Mouse (Mus musculus): ENCODE measurements at regions not wholly inside any gene's neighbourhood (a gene's known extent, or its start where the extent isn't known, plus 50 kb on each side); places are given as distances from the start of the nearest gene placed in this dataset.

DNA sequence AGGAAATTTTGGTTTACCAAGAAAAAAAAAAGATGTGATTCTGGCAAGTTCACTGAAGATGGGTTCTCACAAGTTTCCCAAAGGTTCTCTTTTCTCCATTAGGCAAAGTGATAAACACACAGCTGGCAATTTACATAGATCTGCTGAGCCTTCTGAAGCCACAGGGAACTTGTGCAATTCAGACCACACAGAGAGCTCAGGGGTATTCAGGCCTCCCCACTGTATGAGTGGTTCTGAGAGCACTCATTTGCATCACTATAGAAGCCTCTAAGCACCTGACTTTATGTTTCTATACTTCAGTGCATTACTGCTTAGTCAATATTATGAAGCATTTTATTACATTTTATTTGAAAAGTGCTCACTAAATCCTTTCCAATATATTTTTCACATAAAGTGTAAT is 1687.1 kb downstream of the Efnb2 start:
- Histone ChIP-seq H3K36me3 (ENCODE audit: control insufficient read depth, insufficient read depth, low read length) (no peaks in the 10 kb centered on the region), H3K27ac (ENCODE audit: low read depth) (no peak overlapping the region), H3K4me1 (replicated peaks; ENCODE audit: control insufficient read depth, insufficient read depth, low read length) (no peaks in the 10 kb centered on the region), H3K4me2 (ENCODE audit: low read length) (no peak overlapping the region), H3K9me3 (ENCODE audit: control insufficient read depth, low read length) (no peaks in the 10 kb centered on the region), H3K27me3 (replicated peaks; ENCODE audit: control insufficient read depth, insufficient read depth, low read length) (no peaks in the 10 kb centered on the region), H3K9ac (ENCODE audit: low read length) (no peak overlapping the region), H3K4me3 (ENCODE audit: low read depth, low read length) (no peak overlapping the region)
- DNase-seq (ENCODE audit: low spot score) (no peak), ATAC-seq (replicated peaks; ENCODE audit: low FRiP score, low TSS enrichment, low read depth) (no peak)

DNA sequence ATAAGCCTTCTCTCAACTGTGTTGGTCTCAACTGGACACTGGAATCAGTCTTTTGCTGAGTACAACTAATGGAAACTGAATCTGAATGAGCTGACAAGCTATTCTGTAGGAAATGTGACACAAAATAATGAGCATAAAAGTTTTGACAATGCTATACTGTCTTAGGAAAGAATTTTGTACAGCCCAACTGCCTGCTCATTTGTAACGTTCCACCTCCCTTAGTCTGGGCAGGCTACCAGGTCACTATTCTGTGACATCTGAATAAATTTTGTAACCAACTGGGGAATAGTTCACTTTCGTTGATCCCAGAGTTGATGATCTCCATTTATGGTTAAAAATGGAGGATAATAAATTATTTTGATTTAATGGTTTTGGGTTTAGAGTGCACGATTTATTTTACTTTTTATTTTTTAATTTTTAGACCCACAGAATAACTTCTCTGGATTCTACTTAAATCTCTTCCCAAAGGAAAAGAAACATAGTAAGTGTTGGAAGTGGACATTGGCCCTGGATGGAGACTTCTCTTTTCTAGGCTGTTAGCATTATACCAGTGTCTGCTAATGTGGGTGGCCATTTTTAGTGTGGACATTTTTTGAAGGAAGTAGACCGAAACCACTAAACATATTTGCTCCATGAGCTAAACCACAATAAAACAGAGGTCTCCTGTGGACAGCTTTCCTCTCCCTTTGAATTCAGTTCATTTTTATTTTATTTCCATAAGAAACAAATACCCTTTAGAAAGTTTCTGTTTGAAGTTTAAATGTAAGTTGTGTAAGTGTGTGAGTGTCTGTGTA is 1697.8 kb downstream of the Efnb2 start:
- Histone ChIP-seq H3K4me3 (ENCODE audit: low read depth, low read length) (no peak overlapping the region), H3K9me3 (ENCODE audit: control insufficient read depth, low read length) (no peaks in the 10 kb centered on the region), H3K36me3 (ENCODE audit: control insufficient read depth, insufficient read depth, low read length) (no peaks in the 10 kb centered on the region), H3K4me2 (ENCODE audit: low read length) (no peak overlapping the region), H3K9ac (ENCODE audit: low read length) (no peak overlapping the region), H3K27me3 (replicated peaks; ENCODE audit: control insufficient read depth, insufficient read depth, low read length) (no peaks in the 10 kb centered on the region), H3K27ac (ENCODE audit: low read depth) (no peak overlapping the region), H3K4me1 (replicated peaks; ENCODE audit: control insufficient read depth, insufficient read depth, low read length) (no peaks in the 10 kb centered on the region)
- DNase-seq (ENCODE audit: low spot score) (no peak), ATAC-seq (replicated peaks; ENCODE audit: low FRiP score, low TSS enrichment, low read depth) (no peak)
- 83% methylated on average over 4 of the region's 4 CpGs for WGBS

DNA sequence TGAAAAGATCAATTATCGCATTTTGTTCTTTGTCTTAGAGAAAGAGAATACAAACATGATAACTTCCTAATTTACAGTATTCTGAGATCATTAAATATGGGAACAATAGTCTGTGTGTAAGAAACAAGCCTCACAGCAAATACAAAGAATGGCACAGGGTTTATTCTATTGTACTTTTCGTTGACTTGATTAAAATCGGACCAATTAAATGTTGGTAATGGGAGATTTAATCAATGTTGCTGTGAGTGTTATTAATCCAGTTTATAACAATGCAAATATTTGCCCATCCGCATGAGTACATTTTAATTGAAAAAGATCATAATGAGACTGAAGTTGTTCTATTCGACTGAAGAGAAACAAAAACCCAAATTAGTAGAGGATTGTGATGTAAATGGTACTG is 1703.0 kb downstream of the Efnb2 start:
- Histone ChIP-seq H3K27me3 (replicated peaks; ENCODE audit: control insufficient read depth, insufficient read depth, low read length) (no peaks in the 10 kb centered on the region), H3K27ac (ENCODE audit: low read depth) (no peak overlapping the region), H3K9ac (ENCODE audit: low read length) (no peak overlapping the region), H3K4me3 (ENCODE audit: low read depth, low read length) (no peak overlapping the region), H3K9me3 (ENCODE audit: control insufficient read depth, low read length) (no peaks in the 10 kb centered on the region), H3K4me2 (ENCODE audit: low read length) (no peak overlapping the region), H3K4me1 (replicated peaks; ENCODE audit: control insufficient read depth, insufficient read depth, low read length) (no peaks in the 10 kb centered on the region), H3K36me3 (ENCODE audit: control insufficient read depth, insufficient read depth, low read length) (no peaks in the 10 kb centered on the region)
- no peak for ATAC-seq (replicated peaks; ENCODE audit: low FRiP score, low TSS enrichment, low read depth)
- 89% methylated on average over 5 of the region's 5 CpGs for WGBS
- no peak for DNase-seq (ENCODE audit: low spot score)

DNA sequence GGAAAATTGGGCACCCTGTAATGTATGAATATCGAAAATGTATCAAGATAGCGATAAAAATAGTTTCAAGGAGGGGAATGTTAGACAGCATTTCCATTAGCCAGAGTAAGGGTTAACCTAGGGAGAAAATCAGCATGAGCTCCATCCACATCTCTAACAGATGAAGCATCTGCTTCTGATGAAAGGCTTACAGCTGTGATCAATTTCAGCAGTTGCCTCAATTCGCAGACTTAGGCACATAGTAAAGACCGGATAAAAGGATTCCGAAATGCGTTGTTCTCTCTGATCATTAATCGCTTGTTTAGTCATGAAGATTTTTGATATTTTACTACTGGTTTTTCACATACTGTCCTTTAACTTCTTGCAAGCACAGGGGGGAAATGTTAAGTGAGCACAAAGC is 1706.8 kb downstream of the Efnb2 start:
- DNase-seq (ENCODE audit: low spot score): no peak

DNA sequence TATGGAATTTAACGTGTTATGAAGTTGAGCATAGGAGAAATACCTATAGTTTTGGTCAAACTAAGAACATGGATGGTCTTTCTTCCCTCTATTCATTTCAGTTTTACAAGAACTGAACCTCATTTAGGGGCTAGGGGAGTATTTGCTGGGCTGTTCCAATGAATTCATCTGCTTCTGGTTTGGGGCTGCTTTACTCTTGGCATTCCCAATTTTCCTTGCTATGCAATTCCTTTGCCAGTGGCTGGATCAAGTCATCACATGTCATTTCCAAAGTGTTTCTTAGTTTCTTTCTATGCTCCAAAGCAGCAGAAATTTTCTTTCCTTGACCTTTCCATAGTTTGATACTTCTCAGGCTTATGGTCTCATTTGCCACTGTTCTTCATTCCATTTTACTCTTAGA is 1738.6 kb downstream of the Efnb2 start:
- Histone ChIP-seq H3K36me3 (ENCODE audit: control insufficient read depth, insufficient read depth, low read length) (no peaks in the 10 kb centered on the region), H3K4me1 (replicated peaks; ENCODE audit: control insufficient read depth, insufficient read depth, low read length) (no peaks in the 10 kb centered on the region), H3K4me2 (ENCODE audit: low read length) (no peak overlapping the region), H3K9ac (ENCODE audit: low read length) (no peak overlapping the region), H3K27me3 (replicated peaks; ENCODE audit: control insufficient read depth, insufficient read depth, low read length) (no peaks in the 10 kb centered on the region), H3K4me3 (ENCODE audit: low read depth, low read length) (no peak overlapping the region), H3K9me3 (ENCODE audit: control insufficient read depth, low read length) (no peaks in the 10 kb centered on the region), H3K27ac (ENCODE audit: low read depth) (no peak overlapping the region)
- 79% methylated on average over 1 of the region's 1 CpGs for WGBS
- DNase-seq (ENCODE audit: low spot score) (no peak), ATAC-seq (replicated peaks; ENCODE audit: low FRiP score, low TSS enrichment, low read depth) (no peak)

More for the DNA sequence above, 1706.8 kb downstream of the Efnb2 start:
- no peaks in the 10 kb centered on the region for H3K4me1 ChIP-seq (replicated peaks; ENCODE audit: control insufficient read depth, insufficient read depth, low read length)
- no peak overlapping the region for H3K4me3 ChIP-seq (ENCODE audit: low read depth, low read length)
- WGBS: 78% methylated on average over 7 of the region's 7 CpGs
- H3K27ac ChIP-seq (ENCODE audit: low read depth): no peak overlapping the region
- no peak for ATAC-seq (replicated peaks; ENCODE audit: low FRiP score, low TSS enrichment, low read depth)
- no peak overlapping the region for H3K9ac ChIP-seq (ENCODE audit: low read length)
- H3K27me3 ChIP-seq (replicated peaks; ENCODE audit: control insufficient read depth, insufficient read depth, low read length): no peaks in the 10 kb centered on the region
- no peaks in the 10 kb centered on the region for H3K36me3 ChIP-seq (ENCODE audit: control insufficient read depth, insufficient read depth, low read length)
- no peaks in the 10 kb centered on the region for H3K9me3 ChIP-seq (ENCODE audit: control insufficient read depth, low read length)
- no peak overlapping the region for H3K4me2 ChIP-seq (ENCODE audit: low read length)

DNA sequence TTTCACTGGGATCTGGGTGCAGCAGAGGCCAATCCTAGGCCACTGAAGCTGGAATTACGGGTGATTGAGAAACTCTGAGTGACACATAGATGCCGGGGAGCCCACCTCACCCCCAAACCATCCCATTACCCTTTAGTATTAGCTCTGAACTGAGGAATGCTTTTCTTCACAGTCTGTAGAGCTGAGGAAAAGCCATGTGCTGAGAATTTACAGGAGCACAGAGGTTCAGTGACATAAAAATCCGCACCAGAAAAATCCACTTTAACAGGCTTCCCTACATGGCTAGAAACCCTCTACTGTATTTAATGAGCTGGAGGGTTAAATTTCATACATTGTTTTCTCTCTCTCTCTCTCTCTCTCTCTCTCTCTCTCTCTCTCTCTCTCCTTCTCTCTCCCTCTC is 1753.4 kb downstream of the Efnb2 start:
- no peaks in the 10 kb centered on the region for H3K36me3 ChIP-seq (ENCODE audit: control insufficient read depth, insufficient read depth, low read length)
- no peak overlapping the region for H3K4me2 ChIP-seq (ENCODE audit: low read length)
- ATAC-seq (replicated peaks; ENCODE audit: low FRiP score, low TSS enrichment, low read depth) (no peak), DNase-seq (ENCODE audit: low spot score) (no peak)
- no peaks in the 10 kb centered on the region for H3K27me3 ChIP-seq (replicated peaks; ENCODE audit: control insufficient read depth, insufficient read depth, low read length)
- no peak overlapping the region for H3K4me3 ChIP-seq (ENCODE audit: low read depth, low read length)
- no peaks in the 10 kb centered on the region for H3K9me3 ChIP-seq (ENCODE audit: control insufficient read depth, low read length)
- H3K9ac ChIP-seq (ENCODE audit: low read length): no peak overlapping the region
- H3K4me1 ChIP-seq (replicated peaks; ENCODE audit: control insufficient read depth, insufficient read depth, low read length): no peaks in the 10 kb centered on the region
- WGBS: 70% methylated on average over 3 of the region's 3 CpGs
- H3K27ac ChIP-seq (ENCODE audit: low read depth): no peak overlapping the region

DNA sequence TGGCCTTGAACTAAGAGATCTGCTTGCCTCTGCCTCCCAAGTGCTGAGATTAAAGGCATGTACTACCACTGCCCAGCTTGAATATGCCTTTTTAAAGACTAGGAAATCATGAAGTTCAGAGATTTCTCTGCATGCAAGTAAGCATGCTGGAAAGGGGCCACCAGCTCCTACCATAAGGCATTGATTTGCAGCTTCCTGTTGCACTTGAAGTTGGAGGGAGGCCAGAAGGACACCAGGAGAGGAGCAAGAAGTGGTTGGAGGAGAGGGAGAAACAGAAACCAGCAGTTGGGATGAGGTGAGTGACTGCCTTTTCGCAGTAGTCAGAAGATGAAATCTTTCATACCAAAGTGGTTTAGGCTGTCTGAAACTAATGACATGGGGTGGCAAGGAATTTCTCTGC is 1769.6 kb downstream of the Efnb2 start:
- no peaks in the 10 kb centered on the region for H3K27me3 ChIP-seq (replicated peaks; ENCODE audit: control insufficient read depth, insufficient read depth, low read length)
- no peak for ATAC-seq (replicated peaks; ENCODE audit: low FRiP score, low TSS enrichment, low read depth)
- H3K36me3 ChIP-seq (ENCODE audit: control insufficient read depth, insufficient read depth, low read length): no peaks in the 10 kb centered on the region
- no peaks in the 10 kb centered on the region for H3K4me1 ChIP-seq (replicated peaks; ENCODE audit: control insufficient read depth, insufficient read depth, low read length)
- H3K4me2 ChIP-seq (ENCODE audit: low read length): no peak overlapping the region
- DNase-seq (ENCODE audit: low spot score): no peak
- 38% methylated on average over 1 of the region's 1 CpGs for WGBS
- H3K4me3 ChIP-seq (ENCODE audit: low read depth, low read length): no peak overlapping the region
- no peak overlapping the region for H3K27ac ChIP-seq (ENCODE audit: low read depth)
- H3K9me3 ChIP-seq (ENCODE audit: control insufficient read depth, low read length): no peaks in the 10 kb centered on the region
- H3K9ac ChIP-seq (ENCODE audit: low read length): no peak overlapping the region

DNA sequence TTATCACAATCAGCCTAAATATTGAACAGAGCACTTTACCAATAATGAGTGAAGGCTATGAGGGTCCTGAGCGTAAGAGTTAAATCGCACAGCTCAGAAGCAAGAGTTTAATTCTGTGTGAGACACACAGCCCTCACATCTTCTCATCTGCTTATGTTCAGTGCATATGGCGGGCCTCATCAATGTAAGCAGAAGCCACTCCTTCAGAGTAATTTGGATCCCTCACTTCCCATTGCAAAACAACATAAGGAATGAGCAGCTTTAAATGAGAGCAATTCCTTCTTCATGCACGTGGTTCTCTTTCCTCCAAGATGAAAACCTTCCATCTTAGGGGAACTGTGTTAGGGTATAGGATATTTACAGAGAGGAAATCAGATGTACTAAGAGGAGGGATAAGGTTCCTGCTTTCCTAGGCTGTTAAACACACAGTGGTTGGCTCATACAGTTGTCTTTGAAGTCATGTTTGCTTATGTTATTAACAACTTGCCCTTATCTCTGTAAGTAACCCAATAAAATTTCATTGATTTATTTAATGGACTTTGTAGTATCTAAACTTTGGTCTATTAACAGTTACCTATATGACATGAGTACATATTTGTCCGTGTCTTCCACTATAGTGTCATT is 1774.2 kb downstream of the Efnb2 start:
- ATAC-seq (replicated peaks; ENCODE audit: low FRiP score, low TSS enrichment, low read depth) (peak; percentile 86), DNase-seq (ENCODE audit: low spot score) (no peak)
- Histone ChIP-seq H3K9me3 (ENCODE audit: control insufficient read depth, low read length) (no peaks in the 10 kb centered on the region), H3K36me3 (ENCODE audit: control insufficient read depth, insufficient read depth, low read length) (no peaks in the 10 kb centered on the region), H3K27ac (ENCODE audit: low read depth) (no peak overlapping the region), H3K4me3 (ENCODE audit: low read depth, low read length) (no peak overlapping the region), H3K4me2 (ENCODE audit: low read length) (no peak overlapping the region), H3K9ac (ENCODE audit: low read length) (no peak overlapping the region), H3K4me1 (replicated peaks; ENCODE audit: control insufficient read depth, insufficient read depth, low read length) (no peaks in the 10 kb centered on the region), H3K27me3 (replicated peaks; ENCODE audit: control insufficient read depth, insufficient read depth, low read length) (no peaks in the 10 kb centered on the region)
- 79% methylated on average over 5 of the region's 5 CpGs for WGBS

DNA sequence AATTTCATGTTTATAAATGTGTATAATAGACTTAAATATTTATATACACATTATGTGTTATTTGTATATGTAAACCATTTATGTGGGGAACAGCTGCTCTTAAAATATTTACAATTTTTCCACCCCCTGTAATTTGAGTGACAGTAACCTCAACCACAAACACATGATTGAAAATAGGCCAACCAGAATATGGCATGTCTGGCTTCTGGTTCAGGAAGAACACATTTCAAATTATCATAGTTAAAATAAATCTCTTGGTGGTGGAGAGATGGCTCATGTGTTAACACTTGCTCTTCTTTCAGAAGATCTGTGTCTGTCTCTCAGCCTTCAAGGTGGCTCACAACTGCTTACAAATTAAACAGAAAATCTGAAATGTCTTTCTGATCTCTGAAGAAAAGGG is 1776.2 kb downstream of the Efnb2 start:
- no peak overlapping the region for H3K27ac ChIP-seq (ENCODE audit: low read depth)
- no peaks in the 10 kb centered on the region for H3K4me1 ChIP-seq (replicated peaks; ENCODE audit: control insufficient read depth, insufficient read depth, low read length)
- ATAC-seq (replicated peaks; ENCODE audit: low FRiP score, low TSS enrichment, low read depth) (no peak), DNase-seq (ENCODE audit: low spot score) (no peak)
- no peaks in the 10 kb centered on the region for H3K9me3 ChIP-seq (ENCODE audit: control insufficient read depth, low read length)
- H3K4me3 ChIP-seq (ENCODE audit: low read depth, low read length): no peak overlapping the region
- no peaks in the 10 kb centered on the region for H3K27me3 ChIP-seq (replicated peaks; ENCODE audit: control insufficient read depth, insufficient read depth, low read length)
- H3K36me3 ChIP-seq (ENCODE audit: control insufficient read depth, insufficient read depth, low read length): no peaks in the 10 kb centered on the region
- H3K4me2 ChIP-seq (ENCODE audit: low read length): no peak overlapping the region
- no peak overlapping the region for H3K9ac ChIP-seq (ENCODE audit: low read length)
